Mouse (Mus musculus) testis, adult 10 weeks (tissue): ENCODE measurements around the gene Olfr1279. TPM values are rescaled to one million over a fixed set of nuclear protein-coding genes. Genes with fewer than 3 reads are reported as not detected.

Experiments used
- polyA plus RNA-seq: library from polyadenylated mRNA; stranded (reverse); fragments of 350-450 nt; fragmentation: Illumina TruSeq; extraction: RNeasy Lipid Tissue Mini Kit (QIAGEN cat#74804); gene quantifications from one replicate; pipeline ENCODE4 v1.2.3, GENCODE M21; 2014; ENCODE audit warnings: low read depth, low replicate concordance

Gene Olfr1279
- polyA plus RNA-seq, result 0.59 TPM

GRCm38 (mm10) chr2:111300374-111300773 is at the start of gene Olfr1279:
Gene Olfr1279 (plus strand): TSS chr2:111300635.

DNA sequence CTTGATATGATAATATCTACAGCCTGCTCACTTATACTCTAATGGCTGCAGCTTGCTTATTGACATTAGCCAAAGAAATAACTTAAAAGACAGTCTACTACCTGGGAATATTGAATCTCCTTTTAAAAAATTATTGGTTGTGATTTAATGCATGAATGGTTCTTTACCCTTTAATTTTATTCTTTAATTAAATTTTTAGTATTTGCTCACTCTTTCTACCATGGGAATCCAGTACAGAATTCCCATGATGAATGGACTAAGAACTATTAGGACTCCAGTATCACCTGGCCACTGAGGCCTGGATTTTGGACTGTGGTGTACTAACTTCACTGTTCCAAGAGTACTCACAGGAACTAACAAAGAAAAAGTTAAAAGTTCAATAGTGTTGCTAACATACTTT is 46.2 kb upstream of the Olfr1279 start, which contains the start of gene Olfr1276:
TSS of gene Olfr1276 (plus strand) at position 301 of the 400 bp plus-strand sequence.

DNA sequence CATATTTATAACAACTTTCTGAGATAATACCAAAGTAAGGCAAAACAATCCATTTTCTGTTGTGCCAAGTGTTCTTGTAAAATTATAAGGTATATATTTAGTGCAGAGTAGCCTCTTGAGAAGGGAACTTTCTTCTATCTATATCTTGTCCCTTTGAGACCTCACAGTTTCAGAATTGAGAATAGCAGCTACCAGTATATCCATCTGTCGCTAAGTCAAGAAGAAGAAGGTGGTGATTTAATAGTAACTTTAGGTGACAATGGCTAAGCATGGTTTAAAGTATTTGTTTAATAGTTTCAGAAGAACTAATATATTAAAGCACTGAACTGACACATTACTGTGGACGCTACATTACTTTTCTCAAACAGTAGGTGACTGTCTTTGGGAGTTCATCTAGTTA is 26.4 kb upstream of the Olfr1279 start, which contains the start of gene Olfr1277:
TSS of gene Olfr1277 (minus strand) at position 101 of the 400 bp plus-strand sequence.

DNA sequence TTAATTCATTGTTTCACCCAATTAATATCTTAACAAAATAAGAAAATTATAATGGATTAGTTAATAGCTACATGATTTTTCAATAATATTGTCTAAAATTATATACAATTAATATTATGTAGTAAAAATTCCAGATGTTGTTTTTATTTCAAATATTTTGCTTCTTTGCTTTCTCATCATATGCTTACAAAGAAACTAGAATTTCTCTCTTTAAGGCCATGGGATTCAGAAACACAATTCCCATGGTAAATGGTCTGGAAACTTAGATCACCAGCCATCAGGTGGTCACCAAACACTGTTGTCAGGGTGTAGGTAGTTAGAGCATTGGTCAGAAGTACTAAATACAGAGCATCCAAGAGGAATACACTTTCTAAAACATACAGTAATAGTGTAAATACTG is 10.6 kb upstream of the Olfr1279 start, which contains the start of gene Olfr1278:
TSS of gene Olfr1278 (plus strand) at position 301 of the 400 bp plus-strand sequence.

DNA sequence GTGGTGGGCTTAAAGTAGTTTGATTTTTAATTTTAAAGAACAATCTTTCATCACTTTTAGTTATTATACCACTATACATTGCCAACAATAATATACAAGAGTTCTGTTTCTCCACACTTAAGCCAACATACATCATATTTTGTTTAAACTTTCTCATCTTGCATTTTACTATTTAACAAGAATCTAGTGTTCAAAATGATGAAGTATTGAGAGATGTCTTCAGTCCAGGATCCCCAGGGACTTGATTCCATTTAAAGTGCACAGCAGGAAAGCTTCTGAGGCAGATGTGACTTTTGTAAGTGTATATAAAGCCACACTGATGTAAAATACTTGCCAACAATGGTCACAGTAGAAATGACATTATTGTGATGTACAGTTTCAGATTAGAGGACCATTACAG is 13.3 kb downstream of the Olfr1279 start, which contains the start of gene Olfr1280:
TSS of gene Olfr1280 (plus strand) at position 301 of the 400 bp plus-strand sequence.

GRCm38 (mm10) chr2:111326220-111326619 is 25.8 kb downstream of the Olfr1279 start, which contains the start of gene Olfr1281:
Gene Olfr1281 (plus strand): TSS chr2:111326520.

DNA sequence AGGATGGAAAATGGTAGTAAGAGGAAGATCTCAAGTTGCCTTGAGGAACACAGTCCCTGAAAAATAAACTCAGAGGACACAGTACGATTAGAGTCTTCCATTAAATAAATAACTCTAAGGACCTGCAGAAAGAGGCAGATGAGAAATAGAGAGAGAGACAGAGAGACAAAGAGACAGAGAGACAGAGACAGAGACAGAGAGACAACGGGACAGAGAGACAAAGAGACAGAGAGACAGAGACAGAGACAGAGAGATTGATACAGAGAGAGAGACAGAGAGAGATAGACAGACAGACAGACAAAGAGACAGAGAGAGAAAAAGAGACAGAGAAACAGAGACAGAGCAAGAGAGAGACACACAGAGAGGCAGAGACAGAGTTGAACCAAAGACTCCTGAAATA is 35.5 kb downstream of the Olfr1279 start, which contains the start of gene Olfr1282:
TSS of gene Olfr1282 (minus strand) at position 101 of the 400 bp plus-strand sequence.

Other genes starting within 250 kb of the Olfr1279 start
- gene Gm13941, start 194.7 kb upstream of the Olfr1279 start, polyA plus RNA-seq, result 260 TPM
- 290 TPM for gene Gm15130, start 147.7 kb upstream of the Olfr1279 start, polyA plus RNA-seq
- 618 TPM for gene 4930430A15Rik, start 71.0 kb upstream of the Olfr1279 start, polyA plus RNA-seq
- 0.13 TPM for gene Olfr1275, start 65.3 kb upstream of the Olfr1279 start, polyA plus RNA-seq
- gene Olfr1276, start 46.1 kb upstream of the Olfr1279 start, polyA plus RNA-seq, result not detected
- 0.22 TPM for gene Olfr1277, start 26.5 kb upstream of the Olfr1279 start, polyA plus RNA-seq
- not detected for gene Olfr1278, start 10.5 kb upstream of the Olfr1279 start, polyA plus RNA-seq
- gene Olfr1280, start 13.4 kb downstream of the Olfr1279 start, polyA plus RNA-seq, result 1.7 TPM
- 0.11 TPM for gene Olfr1281, start 25.9 kb downstream of the Olfr1279 start, polyA plus RNA-seq
- gene Olfr1282, start 35.4 kb downstream of the Olfr1279 start, polyA plus RNA-seq, result not detected
- 0.13 TPM for gene Olfr1283, start 66.2 kb downstream of the Olfr1279 start, polyA plus RNA-seq
- not detected for gene Olfr1284, start 74.9 kb downstream of the Olfr1279 start, polyA plus RNA-seq
- not detected for gene Olfr1286, start 122.5 kb downstream of the Olfr1279 start, polyA plus RNA-seq
- gene Olfr1287, start 148.5 kb downstream of the Olfr1279 start, polyA plus RNA-seq, result not detected
- not detected for gene Olfr1288, start 173.5 kb downstream of the Olfr1279 start, polyA plus RNA-seq
- not detected for gene Olfr1289, start 180.2 kb downstream of the Olfr1279 start, polyA plus RNA-seq
- gene Olfr1290, start 193.2 kb downstream of the Olfr1279 start, polyA plus RNA-seq, result not detected
- not detected for gene Olfr1291-ps1, start 196.5 kb downstream of the Olfr1279 start, polyA plus RNA-seq
- gene Olfr1293-ps, start 224.6 kb downstream of the Olfr1279 start, polyA plus RNA-seq, result not detected
- not detected for gene Olfr1294, start 239.7 kb downstream of the Olfr1279 start, polyA plus RNA-seq